Mouse (Mus musculus) hindbrain, embryonic 13.5 days (tissue): ENCODE results near the gene Cltb. TPM values are rescaled to one million over a fixed set of nuclear protein-coding genes. Genes with fewer than 3 reads are reported as not detected.
A peak's percentile ranks its signal among the peaks of the same experiment; 100 is the strongest.
"Not testable (repeated sequence)": the region's sequence is repeated elsewhere in the genome, so short reads cannot be mapped to it uniquely, and the experiment has no call there.

Experiments used
- ATAC-seq: fragments of 200-750 bp; cut with Nextera tagmentation; 2 replicates; pipeline ENCODE4 v1.8.0; 2017; ENCODE audit warnings: moderate TSS enrichment; ENCODE audit not compliant: low FRiP score
- H3K27ac ChIP-seq: fragments of 300-500 bp; sonication (generic); 2 replicates; pipeline ENCODE4 v1.5.1; 2015; ENCODE audit warnings: inconsistent platforms, mild to moderate bottlenecking, moderate library complexity
- H3K27me3 ChIP-seq: fragments of 300-500 bp; sonication (generic); 2 replicates; pipeline ENCODE4 v1.6.1; 2015; ENCODE audit warnings: mild to moderate bottlenecking, inconsistent platforms
- H3K36me3 ChIP-seq: fragments of 300-500 bp; sonication (generic); 2 replicates; pipeline ENCODE4 v1.6.1; 2015; ENCODE audit warnings: mild to moderate bottlenecking, inconsistent platforms
- H3K4me1 ChIP-seq: fragments of 300-500 bp; sonication (generic); replicated peaks from 2 replicates; pipeline ENCODE4 v1.6.1; 2015; ENCODE audit warnings: inconsistent platforms
- H3K4me2 ChIP-seq: fragments of 300-500 bp; sonication (generic); 2 replicates; pipeline ENCODE4 v1.6.1; 2015; ENCODE audit warnings: inconsistent platforms, mild to moderate bottlenecking, moderate library complexity
- H3K4me3 ChIP-seq: fragments of 300-500 bp; sonication (generic); 2 replicates; pipeline ENCODE4 v1.5.1; 2015; ENCODE audit warnings: mild to moderate bottlenecking, inconsistent platforms
- H3K9ac ChIP-seq: fragments of 300-500 bp; sonication (generic); 2 replicates; pipeline ENCODE4 v1.6.1; 2015; ENCODE audit warnings: mild to moderate bottlenecking, inconsistent platforms
- H3K9me3 ChIP-seq: fragments of 300-500 bp; sonication (generic); 2 replicates; pipeline ENCODE4 v1.6.1; 2016; ENCODE audit warnings: inconsistent platforms
- WGBS: fragments of 180-500 bp; shearing (Covaris S2); methylation state at CpG from one replicate; pipeline ENCODE4 v1.1.7; 2015; 5-methylcytosine and 5-hydroxymethylcytosine counted together
- polyA plus RNA-seq: library from polyadenylated mRNA; unstranded; fragments of >200 nt; fragmentation: Nextera tagmentation; extraction: Ambion mirVana; gene quantifications from 2 replicates; pipeline ENCODE4 v1.2.1, GENCODE M21; 2015

Gene Cltb
- 132 and 135 TPM in 2 replicates for polyA plus RNA-seq

GRCm38 (mm10) chr13:54610972-54611754, at the start of gene Cltb:
TSS of gene Cltb (minus strand) at chr13:54611344.
- peak within 1 kb of the TSS; percentile 76 for H3K4me3 ChIP-seq
- peak within 1 kb of the TSS; percentile 89 for H3K9ac ChIP-seq
- ATAC-seq: peak; percentile 77
- H3K27ac ChIP-seq: peak within 1 kb of the TSS; percentile 85
- no peaks in the 10 kb centered on the region for H3K27me3 ChIP-seq
- peaks cover 8% of the 10 kb centered on the region for H3K36me3 ChIP-seq
- H3K4me1 ChIP-seq: peaks cover 32% of the 10 kb centered on the region
- WGBS: under 1% methylated on average over 65 of the region's 66 CpGs
- peak within 1 kb of the TSS; percentile 83 for H3K4me2 ChIP-seq
- no peaks in the 10 kb centered on the region for H3K9me3 ChIP-seq

DNA sequence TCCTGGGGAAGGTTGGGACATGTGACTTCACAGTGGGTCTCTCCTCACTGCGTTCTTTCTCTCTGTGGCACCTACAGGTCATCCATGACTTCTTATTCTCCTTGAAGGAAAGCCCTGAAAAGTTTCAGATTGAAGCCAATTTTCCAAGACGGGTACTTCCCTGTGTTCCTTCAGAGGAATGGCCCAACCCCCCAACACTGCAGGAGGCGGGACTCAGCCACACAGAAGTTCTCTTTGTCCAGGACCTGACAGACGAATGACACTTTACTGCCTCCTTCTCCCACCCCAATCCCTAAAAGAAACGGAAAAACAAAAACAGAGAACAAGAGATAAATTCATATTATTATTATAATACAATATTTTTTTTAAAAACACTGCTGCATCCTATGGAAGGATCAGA, 49.7 kb upstream of the Cltb start:
- Histone ChIP-seq H3K9ac (no peak overlapping the region), H3K9me3 (no peaks in the 10 kb centered on the region), H3K36me3 (peaks cover 89% of the 10 kb centered on the region), H3K4me2 (no peak overlapping the region), H3K4me1 (no peaks in the 10 kb centered on the region), H3K27me3 (no peaks in the 10 kb centered on the region), H3K27ac (no peak overlapping the region), H3K4me3 (no peak overlapping the region)
- WGBS: 54% methylated on average over 5 of the region's 5 CpGs
- no peak for ATAC-seq

DNA sequence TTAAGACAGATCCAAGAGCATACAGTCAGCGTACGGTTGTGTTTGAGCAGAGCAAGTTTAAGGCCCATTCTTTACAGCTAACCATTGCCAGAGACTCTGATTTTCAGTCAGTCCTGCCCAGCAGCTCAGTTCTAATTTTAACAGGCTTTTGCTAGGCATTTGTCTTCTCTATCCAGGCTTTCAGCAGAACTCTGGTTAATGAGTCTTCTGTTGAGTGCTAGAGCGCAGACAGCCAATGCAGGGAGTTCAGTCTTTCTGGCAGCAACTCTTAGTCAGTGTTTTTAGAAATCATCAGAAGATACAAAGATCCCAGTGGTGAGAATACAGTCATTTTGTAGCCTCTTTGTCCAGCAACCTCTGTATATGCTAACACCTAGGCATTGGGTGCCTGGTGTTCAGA, 39.3 kb upstream of the Cltb start:
- H3K27me3 ChIP-seq: no peaks in the 10 kb centered on the region
- H3K4me2 ChIP-seq: no peak overlapping the region
- peaks cover 98% of the 10 kb centered on the region for H3K36me3 ChIP-seq
- H3K4me3 ChIP-seq: no peak overlapping the region
- no peaks in the 10 kb centered on the region for H3K4me1 ChIP-seq
- ATAC-seq: no peak
- no peak overlapping the region for H3K27ac ChIP-seq
- WGBS: 98% methylated on average over 3 of the region's 3 CpGs
- H3K9ac ChIP-seq: no peak overlapping the region
- H3K9me3 ChIP-seq: no peaks in the 10 kb centered on the region

DNA sequence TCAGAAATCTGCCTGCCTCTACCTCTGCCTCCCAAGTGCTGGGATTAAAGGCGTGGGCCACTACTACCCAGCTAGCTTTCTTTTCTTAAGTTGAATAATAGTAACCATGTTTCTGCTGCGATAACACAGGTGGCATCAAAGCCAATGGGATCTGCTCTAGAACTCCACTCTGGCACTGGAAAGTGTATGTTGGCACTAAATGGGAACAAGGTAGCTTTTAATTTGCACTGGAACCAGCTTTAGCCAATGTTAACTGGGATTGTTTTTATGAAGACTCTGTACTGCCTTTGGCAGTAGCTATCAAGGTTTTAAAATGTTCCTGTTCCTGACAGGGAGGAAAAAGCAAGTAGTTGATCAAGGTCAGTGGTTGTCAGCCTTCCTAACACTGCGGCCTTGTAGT, 23.9 kb upstream of the Cltb start:
- H3K27me3 ChIP-seq: no peaks in the 10 kb centered on the region
- no peak overlapping the region for H3K27ac ChIP-seq
- no peaks in the 10 kb centered on the region for H3K9me3 ChIP-seq
- H3K36me3 ChIP-seq: peaks cover 41% of the 10 kb centered on the region
- no peak overlapping the region for H3K4me3 ChIP-seq
- H3K4me1 ChIP-seq: no peaks in the 10 kb centered on the region
- no peak overlapping the region for H3K4me2 ChIP-seq
- H3K9ac ChIP-seq: no peak overlapping the region
- no peak for ATAC-seq
- WGBS: 98% methylated on average over 3 of the region's 3 CpGs

- ATAC-seq: no peak
- no peaks in the 10 kb centered on the region; the same call in 1 of the 2 replicates for H3K4me1 ChIP-seq
- H3K36me3 ChIP-seq: peaks cover 23% of the 10 kb centered on the region
- 80% methylated on average over 3 of the region's 3 CpGs for WGBS
- H3K9ac ChIP-seq: no peak overlapping the region
- no peak overlapping the region for H3K27ac ChIP-seq
- no peaks in the 10 kb centered on the region for H3K27me3 ChIP-seq
- no peak overlapping the region for H3K4me2 ChIP-seq
- no peaks in the 10 kb centered on the region for H3K9me3 ChIP-seq
- H3K4me3 ChIP-seq: no peak overlapping the region
Measured at GRCm38 (mm10) chr13:54632731-54633277, 21.7 kb upstream of the Cltb start.

DNA sequence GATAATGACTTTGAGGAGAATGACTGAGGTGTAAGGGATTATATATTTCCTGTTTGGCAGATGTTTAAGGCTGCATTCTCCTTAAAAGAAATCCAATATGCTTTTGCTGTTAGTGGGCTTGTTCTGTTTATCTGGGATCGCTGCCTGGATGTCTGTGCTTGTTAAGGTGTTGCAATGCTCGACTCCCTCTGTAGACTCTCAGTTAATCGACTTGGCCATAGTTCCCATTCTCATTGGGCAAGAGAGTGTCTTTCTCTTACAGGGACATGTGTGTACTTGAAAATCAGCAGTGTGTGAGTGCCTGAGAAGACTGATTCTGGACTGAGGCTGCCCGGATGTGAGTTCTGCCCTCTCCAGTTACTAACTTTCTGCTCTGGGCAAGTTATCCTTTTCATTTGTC, 18.0 kb upstream of the Cltb start:
- ATAC-seq: no peak
- 95% methylated on average over 4 of the region's 4 CpGs for WGBS
- peaks cover 10% of the 10 kb centered on the region for H3K36me3 ChIP-seq
- H3K27ac ChIP-seq: no peak overlapping the region
- H3K4me3 ChIP-seq: no peak overlapping the region
- H3K4me1 ChIP-seq: peaks cover 6% of the 10 kb centered on the region
- no peaks in the 10 kb centered on the region for H3K27me3 ChIP-seq
- H3K9ac ChIP-seq: no peak overlapping the region
- no peak overlapping the region for H3K4me2 ChIP-seq
- H3K9me3 ChIP-seq: no peaks in the 10 kb centered on the region

DNA sequence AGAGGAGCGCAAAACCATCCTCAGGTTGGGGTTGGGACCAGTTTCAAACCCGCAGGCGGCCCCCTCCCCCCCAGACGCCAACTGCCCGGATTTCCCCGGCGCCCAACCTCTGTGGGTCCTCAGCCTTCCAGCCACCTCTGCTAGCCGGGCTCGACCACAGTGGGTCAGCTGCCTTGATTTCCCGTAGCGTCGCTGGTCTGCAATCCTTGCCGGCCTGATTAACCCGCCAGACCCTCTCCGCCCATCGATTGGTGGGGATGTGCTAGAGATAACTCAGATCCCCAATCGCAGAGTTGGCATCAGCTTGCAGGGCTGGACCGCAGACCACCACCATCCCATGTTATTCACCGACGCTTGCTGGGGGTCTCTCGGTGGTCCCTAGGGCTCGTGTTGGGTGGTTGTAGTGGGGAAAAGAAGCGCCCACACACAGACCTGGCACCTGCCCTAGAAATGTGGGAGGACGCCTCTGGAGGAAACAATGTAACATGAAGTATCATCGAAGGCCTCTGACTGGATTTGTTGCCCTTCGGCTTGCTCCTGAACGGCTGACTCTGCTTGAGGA, 10.9 kb upstream of the Cltb start:
- peak; percentile 83 for ATAC-seq
- H3K27ac ChIP-seq: peak overlapping the region; percentile 93
- H3K36me3 ChIP-seq: no peaks in the 10 kb centered on the region
- peak overlapping the region; percentile 91 for H3K4me2 ChIP-seq
- peak overlapping the region; percentile 94 for H3K9ac ChIP-seq
- H3K27me3 ChIP-seq: no peaks in the 10 kb centered on the region
- 1% methylated on average over 27 of the region's 27 CpGs for WGBS
- peaks cover 24% of the 10 kb centered on the region for H3K4me1 ChIP-seq
- no peaks in the 10 kb centered on the region for H3K9me3 ChIP-seq
- H3K4me3 ChIP-seq: peak overlapping the region; percentile 89

DNA sequence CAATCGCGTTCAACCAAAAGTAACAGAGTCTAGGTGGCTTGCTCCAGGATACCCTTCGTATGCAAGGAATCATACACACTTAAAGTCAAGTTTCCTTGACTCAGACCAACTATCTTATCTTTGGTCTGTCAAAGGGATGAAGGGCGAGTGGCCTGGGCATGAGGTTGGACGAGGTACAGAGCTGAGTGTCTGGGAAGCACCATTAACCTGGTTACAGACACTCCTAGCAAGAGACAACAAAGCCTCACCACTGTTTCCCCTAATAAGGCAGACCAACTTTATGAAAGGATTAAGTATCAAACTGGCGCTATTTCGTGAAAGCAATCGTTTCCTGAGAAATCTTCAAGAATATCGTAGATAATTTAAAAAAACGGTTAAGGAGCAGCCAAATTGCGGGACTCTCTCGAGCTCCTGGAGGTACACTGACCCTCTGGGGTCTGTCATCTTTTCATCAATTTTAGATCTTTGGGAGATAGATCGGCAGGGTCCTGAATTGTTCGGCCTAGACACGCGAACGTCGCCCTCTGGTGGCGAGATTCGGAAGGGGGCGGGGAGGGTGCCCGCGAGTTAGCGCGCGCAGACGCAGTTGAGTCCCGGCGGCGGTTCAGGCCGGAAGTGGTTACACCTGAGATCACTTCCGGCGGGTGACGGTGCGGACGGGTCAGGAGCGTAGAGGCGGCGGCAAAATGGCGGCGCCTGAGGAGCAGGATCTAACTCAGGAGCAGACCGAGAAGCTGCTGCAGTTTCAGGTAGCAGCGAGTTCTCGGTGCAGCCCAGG, 10.2 kb upstream of the Cltb start, which contains the start of gene Faf2:
Gene Faf2 (plus strand): TSS at position 630 of the 778 bp plus-strand sequence.
- Histone ChIP-seq H3K9me3 (no peaks in the 10 kb centered on the region), H3K9ac (peak within 1 kb of the TSS; percentile 94), H3K27ac (peak within 1 kb of the TSS; percentile 93), H3K4me2 (peak within 1 kb of the TSS; percentile 91), H3K4me3 (peak within 1 kb of the TSS; percentile 89), H3K36me3 (no peaks in the 10 kb centered on the region), H3K4me1 (peaks cover 24% of the 10 kb centered on the region), H3K27me3 (no peaks in the 10 kb centered on the region)
- ATAC-seq: peak; percentile 98
- 12% methylated on average over 44 of the region's 44 CpGs for WGBS

DNA sequence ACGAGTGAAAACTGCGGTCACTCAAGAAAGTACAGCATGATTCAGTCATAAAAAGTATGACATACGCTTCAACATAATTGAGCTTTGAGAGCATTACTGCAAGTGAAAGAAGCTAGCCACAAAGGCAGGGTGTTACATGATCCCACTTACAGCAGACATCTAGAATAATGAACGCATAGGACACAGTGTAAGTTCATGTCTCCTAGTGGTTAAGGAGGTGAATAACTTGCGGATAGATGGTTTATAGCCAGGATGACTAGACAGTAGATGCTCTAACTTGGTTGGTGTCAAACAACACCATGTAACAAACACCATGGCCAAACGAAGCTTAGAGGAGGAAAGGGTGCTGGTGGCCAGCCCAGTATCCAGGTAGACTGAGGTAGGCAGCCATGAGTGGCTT, 5.9 kb upstream of the Cltb start:
- H3K27ac ChIP-seq: no peak overlapping the region
- no peak overlapping the region for H3K4me2 ChIP-seq
- H3K27me3 ChIP-seq: no peaks in the 10 kb centered on the region
- no peaks in the 10 kb centered on the region for H3K4me1 ChIP-seq
- no peaks in the 10 kb centered on the region for H3K9me3 ChIP-seq
- WGBS: 73% methylated on average over 6 of the region's 6 CpGs
- H3K9ac ChIP-seq: no peak overlapping the region
- H3K36me3 ChIP-seq: no peaks in the 10 kb centered on the region
- ATAC-seq: no peak
- H3K4me3 ChIP-seq: no peak overlapping the region

DNA sequence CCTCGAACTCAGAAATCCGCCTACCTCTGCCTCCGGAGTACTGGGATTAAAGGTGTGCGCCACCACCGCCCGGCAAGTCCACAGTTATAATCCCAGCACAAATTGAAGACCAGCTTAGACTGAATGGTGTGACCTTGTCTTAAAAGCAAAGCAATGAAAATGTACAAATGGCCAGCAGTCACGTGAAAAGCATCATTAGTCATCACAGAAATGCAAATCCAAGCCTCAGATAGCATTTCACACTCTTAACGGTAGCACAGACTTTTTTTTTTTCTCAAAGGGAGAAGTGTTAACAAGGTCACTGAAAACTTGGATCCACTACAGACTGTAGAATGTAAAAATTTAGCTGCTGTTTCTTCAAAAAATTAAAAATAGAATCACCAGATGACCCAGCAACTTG, 5.2 kb upstream of the Cltb start:
- Histone ChIP-seq H3K27ac (no peak overlapping the region), H3K4me3 (no peak overlapping the region), H3K4me2 (no peak overlapping the region), H3K9me3 (no peaks in the 10 kb centered on the region), H3K4me1 (no peaks in the 10 kb centered on the region; the same call in 1 of the 2 replicates), H3K36me3 (no peaks in the 10 kb centered on the region), H3K9ac (no peak overlapping the region), H3K27me3 (no peaks in the 10 kb centered on the region)
- no peak for ATAC-seq
- 79% methylated on average over 8 of the region's 8 CpGs for WGBS

DNA sequence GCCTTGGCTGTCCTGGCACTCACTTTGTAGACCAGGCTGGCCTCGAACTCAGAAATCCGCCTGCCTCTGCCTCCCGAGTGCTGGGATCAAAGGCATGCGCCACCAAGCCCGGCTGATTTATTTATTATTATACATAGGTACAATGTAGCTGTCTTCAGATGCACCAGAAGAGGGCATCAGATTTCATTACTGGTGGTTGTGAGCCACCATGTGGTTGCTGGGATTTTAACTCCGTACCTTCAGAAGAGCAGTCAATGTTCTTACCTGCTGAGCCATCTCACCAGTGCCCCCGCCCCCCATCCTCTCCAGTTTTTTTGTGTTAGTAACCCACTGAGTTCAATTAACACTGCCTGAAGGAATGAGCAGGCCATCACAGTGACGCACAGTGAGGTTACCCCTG, 2.0 kb upstream of the Cltb start:
- ATAC-seq: not testable (repeated sequence)
- WGBS: 87% methylated on average over 8 of the region's 8 CpGs

GRCm38 (mm10) chr13:54610613-54610971, 552 bp downstream of the Cltb start:
- peaks cover 32% of the 10 kb centered on the region for H3K4me1 ChIP-seq
- 7% methylated on average over 13 of the region's 13 CpGs for WGBS
- H3K36me3 ChIP-seq: peaks cover 14% of the 10 kb centered on the region
- peak overlapping the region; percentile 83 for H3K4me2 ChIP-seq
- peak overlapping the region; percentile 89 for H3K9ac ChIP-seq
- peak overlapping the region; percentile 85 for H3K27ac ChIP-seq
- H3K4me3 ChIP-seq: peak overlapping the region; percentile 76
- no peaks in the 10 kb centered on the region for H3K27me3 ChIP-seq
- ATAC-seq: peak; percentile 53
- no peaks in the 10 kb centered on the region for H3K9me3 ChIP-seq

More for the DNA sequence above, 2.0 kb upstream of the Cltb start:
- not testable (repeated sequence) for H3K4me3 ChIP-seq, H3K9ac ChIP-seq, H3K27ac ChIP-seq, H3K27me3 ChIP-seq, H3K9me3 ChIP-seq, H3K4me2 ChIP-seq, H3K36me3 ChIP-seq
- H3K4me1 ChIP-seq: peaks cover 29% of the 10 kb centered on the region
